Mouse (Mus musculus): ENCODE measurements around the gene Brd1. TPM values are rescaled to one million over a fixed set of nuclear protein-coding genes. Genes with fewer than 3 reads are reported as not detected.

The Brd1 gene
- polyA plus RNA-seq, 1 experiment from 2014 or later, result 14.1 TPM

- 84% methylated on average over 4 of the region's 4 CpGs for WGBS
- Histone ChIP-seq H3K4me3 (ENCODE audit: low read length) (no peak overlapping the region), H3K4me2 (ENCODE audit: low read depth, low read length) (no peak overlapping the region), H3K9me3 (ENCODE audit: control insufficient read depth, low read length) (no peaks in the 10 kb centered on the region), H3K4me1 (ENCODE audit: control insufficient read depth, insufficient read depth, low read length) (peaks cover 18% of the 10 kb centered on the region), H3K27ac (ENCODE audit: low read length) (no peak overlapping the region), H3K27me3 (replicated peaks; ENCODE audit: control insufficient read depth, insufficient read depth, low read length) (no peaks in the 10 kb centered on the region), H3K9ac (ENCODE audit: low read depth, low read length) (no peak overlapping the region), H3K36me3 (ENCODE audit: control insufficient read depth, insufficient read depth, low read length) (no peaks in the 10 kb centered on the region)
- no peak for ATAC-seq
Measured at GRCm38 (mm10) chr15:88736166-88736565, 2.1 kb upstream of the Brd1 start.

DNA sequence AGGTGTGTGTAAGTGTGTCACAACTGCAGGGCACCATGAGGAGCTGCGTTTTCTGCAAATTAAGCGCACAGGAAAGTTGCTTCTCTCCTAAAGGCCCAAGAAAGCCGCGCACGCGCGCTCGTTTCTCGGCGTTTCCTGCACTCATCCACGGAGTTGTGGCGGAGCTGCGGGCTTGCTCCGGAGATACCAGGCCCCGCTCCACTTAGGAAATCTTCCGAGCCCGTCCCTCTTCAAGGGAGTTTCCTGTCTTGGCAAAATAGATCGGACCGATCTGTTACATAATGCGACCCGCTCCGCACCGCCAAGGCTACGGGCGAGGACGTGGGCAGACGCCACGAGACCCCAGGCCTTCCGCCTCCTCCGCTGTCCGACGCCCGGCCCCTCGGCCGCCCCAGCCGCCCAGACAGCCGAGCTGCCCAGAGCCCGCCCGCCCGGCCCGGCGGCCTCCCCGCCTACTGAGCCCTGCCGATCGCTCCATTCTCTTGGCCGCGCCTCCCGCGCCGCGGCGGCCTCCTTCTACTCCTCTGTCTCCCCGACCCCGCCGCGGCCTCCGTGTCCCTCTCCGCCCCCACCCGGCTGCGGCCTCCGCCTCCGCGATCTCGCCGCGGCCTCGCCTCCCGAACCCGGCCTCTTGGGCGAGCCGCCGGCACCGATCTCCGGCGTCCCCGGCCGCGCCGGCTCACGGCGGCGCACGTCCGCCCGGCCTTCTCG is 837 bp downstream of the Brd1 start:
- peak overlapping the region; percentile 91 for H3K4me3 ChIP-seq (ENCODE audit: low read length)
- H3K4me2 ChIP-seq (ENCODE audit: low read depth, low read length), result peak overlapping the region; percentile 85
- WGBS, result under 1% methylated on average over 77 of the region's 86 CpGs

DNA sequence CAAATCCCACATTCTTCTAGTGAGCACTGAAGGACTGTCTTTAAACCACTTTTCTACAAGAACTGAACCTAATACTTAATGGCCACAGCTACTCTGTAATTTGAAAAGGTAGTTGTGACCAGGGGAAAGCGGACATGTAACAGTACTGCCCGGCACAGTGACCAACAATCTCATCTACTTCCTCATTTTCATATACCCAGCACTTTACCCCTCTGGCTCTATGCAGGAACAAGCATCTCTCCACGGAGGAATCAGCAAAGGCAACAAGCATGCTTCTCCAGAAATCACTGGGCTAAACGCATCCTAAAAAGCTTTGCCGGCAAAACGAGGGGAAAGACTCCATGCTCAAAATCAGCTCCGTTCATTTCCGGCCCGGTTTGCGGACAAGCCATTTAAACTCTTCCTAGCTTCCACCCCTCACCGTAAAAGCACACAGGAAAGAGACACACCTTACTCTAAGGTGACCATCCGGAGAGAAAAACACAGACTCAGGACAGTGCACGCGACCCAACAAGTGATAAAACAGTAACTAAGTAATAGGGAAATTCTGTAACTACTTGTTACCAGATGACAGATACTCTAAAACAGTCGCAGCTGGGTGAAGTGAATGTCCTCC is 1.5 kb downstream of the Brd1 start:
- Histone ChIP-seq H3K4me3 (ENCODE audit: low read length) (peak overlapping the region; percentile 91), H3K27me3 (replicated peaks; ENCODE audit: control insufficient read depth, insufficient read depth, low read length) (no peaks in the 10 kb centered on the region), H3K9ac (ENCODE audit: low read depth, low read length) (peak overlapping the region; percentile 99), H3K9me3 (ENCODE audit: control insufficient read depth, low read length) (no peaks in the 10 kb centered on the region), H3K4me1 (ENCODE audit: control insufficient read depth, insufficient read depth, low read length) (peaks cover 34% of the 10 kb centered on the region), H3K27ac (ENCODE audit: low read length) (peak overlapping the region; percentile 91), H3K36me3 (ENCODE audit: control insufficient read depth, insufficient read depth, low read length) (peaks cover 13% of the 10 kb centered on the region), H3K4me2 (ENCODE audit: low read depth, low read length) (peak overlapping the region; percentile 85)
- no peak for ATAC-seq
- WGBS, result 10% methylated on average over 15 of the region's 15 CpGs

More for the DNA sequence above, 837 bp downstream of the Brd1 start:
- Histone ChIP-seq H3K27me3 (replicated peaks; ENCODE audit: control insufficient read depth, insufficient read depth, low read length) (no peaks in the 10 kb centered on the region), H3K9ac (ENCODE audit: low read depth, low read length) (peak overlapping the region; percentile 99), H3K27ac (ENCODE audit: low read length) (peak overlapping the region; percentile 91), H3K36me3 (ENCODE audit: control insufficient read depth, insufficient read depth, low read length) (peaks cover 13% of the 10 kb centered on the region), H3K4me1 (ENCODE audit: control insufficient read depth, insufficient read depth, low read length) (peaks cover 34% of the 10 kb centered on the region), H3K9me3 (ENCODE audit: control insufficient read depth, low read length) (no peaks in the 10 kb centered on the region)
- ATAC-seq, result peak; percentile 67

- Histone ChIP-seq H3K36me3 (ENCODE audit: control insufficient read depth, insufficient read depth, low read length) (peaks cover 17% of the 10 kb centered on the region), H3K9ac (ENCODE audit: low read depth, low read length) (peak overlapping the region; percentile 24; the same call in 1 of the 2 replicates), H3K27ac (ENCODE audit: low read length) (peak overlapping the region; percentile 64; the same call in 1 of the 2 replicates), H3K9me3 (ENCODE audit: control insufficient read depth, low read length) (no peaks in the 10 kb centered on the region), H3K27me3 (replicated peaks; ENCODE audit: control insufficient read depth, insufficient read depth, low read length) (no peaks in the 10 kb centered on the region), H3K4me1 (ENCODE audit: control insufficient read depth, insufficient read depth, low read length) (peaks cover 34% of the 10 kb centered on the region), H3K4me3 (ENCODE audit: low read length) (peak overlapping the region; percentile 6; the same call in 1 of the 2 replicates), H3K4me2 (ENCODE audit: low read depth, low read length) (peak overlapping the region; percentile 85)
- no peak; the same call in 1 of the 2 replicates for ATAC-seq
- WGBS, result 55% methylated on average over 3 of the region's 3 CpGs
Measured at GRCm38 (mm10) chr15:88730717-88731116, 3.3 kb downstream of the Brd1 start.

- peaks cover 28% of the 10 kb centered on the region for H3K36me3 ChIP-seq (ENCODE audit: control insufficient read depth, insufficient read depth, low read length)
- ATAC-seq, result no peak
- H3K4me1 ChIP-seq (ENCODE audit: control insufficient read depth, insufficient read depth, low read length), result peaks cover 26% of the 10 kb centered on the region
- no peak overlapping the region for H3K4me3 ChIP-seq (ENCODE audit: low read length)
- no peak overlapping the region for H3K4me2 ChIP-seq (ENCODE audit: low read depth, low read length)
- no peaks in the 10 kb centered on the region for H3K27me3 ChIP-seq (replicated peaks; ENCODE audit: control insufficient read depth, insufficient read depth, low read length)
- no peak overlapping the region for H3K9ac ChIP-seq (ENCODE audit: low read depth, low read length)
- 86% methylated on average over 3 of the region's 3 CpGs for WGBS
- no peaks in the 10 kb centered on the region for H3K9me3 ChIP-seq (ENCODE audit: control insufficient read depth, low read length)
- H3K27ac ChIP-seq (ENCODE audit: low read length), result no peak overlapping the region
Measured at GRCm38 (mm10) chr15:88727204-88727603, 6.8 kb downstream of the Brd1 start.

DNA sequence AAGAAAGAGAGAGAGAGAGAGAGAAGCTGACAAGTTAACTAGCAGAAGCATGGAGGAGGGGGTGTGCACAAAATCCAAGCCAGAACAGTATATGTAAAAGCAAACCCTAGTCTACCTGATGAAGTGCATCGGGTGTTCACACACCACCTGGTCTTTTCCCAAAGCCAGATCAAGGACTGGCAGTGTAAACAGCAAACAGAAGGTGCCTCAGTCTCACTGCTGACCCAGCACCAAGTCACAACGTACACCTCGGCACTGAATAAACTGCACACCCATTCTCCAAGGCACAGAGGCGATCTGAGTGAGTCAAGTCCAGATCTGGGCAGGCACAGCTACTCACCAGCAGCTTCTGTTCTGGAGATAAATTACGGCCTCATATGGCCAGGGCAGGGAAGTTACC is 9.0 kb downstream of the Brd1 start:
- H3K36me3 ChIP-seq (ENCODE audit: control insufficient read depth, insufficient read depth, low read length), result peaks cover 30% of the 10 kb centered on the region
- no peak overlapping the region for H3K27ac ChIP-seq (ENCODE audit: low read length)
- H3K9me3 ChIP-seq (ENCODE audit: control insufficient read depth, low read length), result no peaks in the 10 kb centered on the region
- no peak overlapping the region for H3K9ac ChIP-seq (ENCODE audit: low read depth, low read length)
- H3K27me3 ChIP-seq (replicated peaks; ENCODE audit: control insufficient read depth, insufficient read depth, low read length), result no peaks in the 10 kb centered on the region
- no peak overlapping the region for H3K4me3 ChIP-seq (ENCODE audit: low read length)
- WGBS, result 82% methylated on average over 5 of the region's 5 CpGs
- ATAC-seq, result peak; percentile 56
- no peak overlapping the region for H3K4me2 ChIP-seq (ENCODE audit: low read depth, low read length)
- H3K4me1 ChIP-seq (ENCODE audit: control insufficient read depth, insufficient read depth, low read length), result 0 out of 2 replicates have a peak, but pooled peaks cover 7% of the 10 kb centered on the region

GRCm38 (mm10) chr15:88724311-88724710 is 9.7 kb downstream of the Brd1 start:
- Histone ChIP-seq H3K27me3 (replicated peaks; ENCODE audit: control insufficient read depth, insufficient read depth, low read length) (no peaks in the 10 kb centered on the region), H3K4me3 (ENCODE audit: low read length) (no peak overlapping the region), H3K9me3 (ENCODE audit: control insufficient read depth, low read length) (no peaks in the 10 kb centered on the region), H3K4me1 (ENCODE audit: control insufficient read depth, insufficient read depth, low read length) (0 out of 2 replicates have a peak, but pooled peaks cover 1% of the 10 kb centered on the region), H3K4me2 (ENCODE audit: low read depth, low read length) (no peak overlapping the region), H3K27ac (ENCODE audit: low read length) (no peak overlapping the region), H3K9ac (ENCODE audit: low read depth, low read length) (no peak overlapping the region), H3K36me3 (ENCODE audit: control insufficient read depth, insufficient read depth, low read length) (peaks cover 22% of the 10 kb centered on the region)
- no peak for ATAC-seq
- 73% methylated on average over 7 of the region's 7 CpGs for WGBS

GRCm38 (mm10) chr15:88723205-88723604 is 10.8 kb downstream of the Brd1 start:
- WGBS, result 76% methylated on average over 6 of the region's 6 CpGs
- ATAC-seq, result no peak
- Histone ChIP-seq H3K4me2 (ENCODE audit: low read depth, low read length) (no peak overlapping the region), H3K27me3 (replicated peaks; ENCODE audit: control insufficient read depth, insufficient read depth, low read length) (no peaks in the 10 kb centered on the region), H3K4me1 (ENCODE audit: control insufficient read depth, insufficient read depth, low read length) (no peaks in the 10 kb centered on the region), H3K36me3 (ENCODE audit: control insufficient read depth, insufficient read depth, low read length) (peaks cover 18% of the 10 kb centered on the region), H3K9me3 (ENCODE audit: control insufficient read depth, low read length) (no peaks in the 10 kb centered on the region), H3K9ac (ENCODE audit: low read depth, low read length) (no peak overlapping the region), H3K4me3 (ENCODE audit: low read length) (no peak overlapping the region), H3K27ac (ENCODE audit: low read length) (no peak overlapping the region)

GRCm38 (mm10) chr15:88717239-88717638 is 16.8 kb downstream of the Brd1 start:
- Histone ChIP-seq H3K36me3 (ENCODE audit: control insufficient read depth, insufficient read depth, low read length) (peaks cover 30% of the 10 kb centered on the region), H3K9me3 (ENCODE audit: control insufficient read depth, low read length) (no peaks in the 10 kb centered on the region), H3K27ac (ENCODE audit: low read length) (no peak overlapping the region), H3K4me2 (ENCODE audit: low read depth, low read length) (no peak overlapping the region), H3K9ac (ENCODE audit: low read depth, low read length) (no peak overlapping the region), H3K4me3 (ENCODE audit: low read length) (no peak overlapping the region), H3K27me3 (replicated peaks; ENCODE audit: control insufficient read depth, insufficient read depth, low read length) (no peaks in the 10 kb centered on the region), H3K4me1 (ENCODE audit: control insufficient read depth, insufficient read depth, low read length) (no peaks in the 10 kb centered on the region)
- no peak for ATAC-seq
- WGBS, result 77% methylated on average over 9 of the region's 9 CpGs
